Mouse (Mus musculus) spleen, postnatal 14 days (tissue): ENCODE data around the gene Myo18a.

Experiments used
- DNase-seq, 2 experiments: peaks; one replicate each; pipeline ENCODE4 v3.0.0; 2021 to 2022; ENCODE audit warnings: low spot score in 2 of 2

Myo18a gene

DNA sequence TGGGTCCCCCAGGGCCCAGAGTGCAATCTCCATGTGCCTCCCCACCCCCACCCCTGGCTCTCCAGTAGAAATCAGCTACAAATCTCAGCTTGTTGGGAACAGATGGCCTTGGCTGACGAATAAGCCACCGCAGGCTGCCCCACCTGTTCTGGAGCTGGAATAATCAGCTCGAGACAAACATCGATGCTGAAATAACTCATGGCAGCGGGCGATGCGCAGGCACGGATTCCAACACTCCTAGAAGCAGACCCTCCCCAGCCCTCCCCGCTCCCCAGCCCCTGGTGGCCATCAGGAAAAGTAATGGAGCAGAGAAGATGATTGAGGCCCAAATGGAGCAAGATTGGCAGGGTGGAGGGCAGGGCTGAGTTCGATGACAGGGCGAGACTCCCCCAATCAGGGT lies 109.2 kb downstream of the Myo18a start:
- no peak for DNase-seq

DNA sequence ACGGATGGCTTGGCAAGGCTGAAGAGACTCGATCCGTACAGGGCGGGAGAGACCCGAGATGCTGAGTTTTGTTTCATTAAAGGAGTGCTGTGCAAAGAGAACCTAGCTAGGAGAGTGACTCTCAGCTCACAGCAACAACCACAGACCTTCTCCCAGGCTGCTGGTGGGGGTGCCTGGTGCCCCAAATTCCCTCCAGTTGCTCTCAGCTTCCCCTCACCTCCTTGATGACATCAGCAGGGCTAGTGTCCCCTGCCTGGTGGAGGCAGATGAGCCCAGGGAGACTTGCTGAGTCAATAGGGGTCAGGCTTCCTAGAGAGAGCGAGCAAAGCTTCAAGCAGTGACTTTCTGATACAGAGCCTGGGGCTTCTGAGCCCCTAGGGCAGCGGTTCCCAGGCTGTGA lies 109.6 kb downstream of the Myo18a start:
- DNase-seq, result no peak

DNA sequence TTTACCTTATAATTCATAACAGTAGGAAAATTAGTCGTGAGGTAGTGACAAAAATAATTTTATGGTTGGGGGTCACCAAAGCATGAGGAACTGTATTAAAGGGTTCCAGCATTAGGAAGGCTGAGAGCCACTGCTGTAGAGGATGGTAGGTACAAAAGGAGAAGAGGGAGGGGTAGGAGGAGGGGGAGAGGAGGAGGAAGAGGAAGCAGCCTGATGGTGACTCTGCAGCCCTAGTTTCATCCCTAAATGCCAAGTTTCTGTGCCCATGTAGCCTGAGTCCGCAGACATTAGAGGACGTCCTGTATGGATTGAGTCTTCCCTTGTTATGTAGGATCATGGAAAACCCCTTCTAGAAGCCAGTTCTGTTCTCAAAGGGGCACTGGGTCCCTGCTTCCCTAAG lies 110.1 kb downstream of the Myo18a start:
- DNase-seq, result no peak

DNA sequence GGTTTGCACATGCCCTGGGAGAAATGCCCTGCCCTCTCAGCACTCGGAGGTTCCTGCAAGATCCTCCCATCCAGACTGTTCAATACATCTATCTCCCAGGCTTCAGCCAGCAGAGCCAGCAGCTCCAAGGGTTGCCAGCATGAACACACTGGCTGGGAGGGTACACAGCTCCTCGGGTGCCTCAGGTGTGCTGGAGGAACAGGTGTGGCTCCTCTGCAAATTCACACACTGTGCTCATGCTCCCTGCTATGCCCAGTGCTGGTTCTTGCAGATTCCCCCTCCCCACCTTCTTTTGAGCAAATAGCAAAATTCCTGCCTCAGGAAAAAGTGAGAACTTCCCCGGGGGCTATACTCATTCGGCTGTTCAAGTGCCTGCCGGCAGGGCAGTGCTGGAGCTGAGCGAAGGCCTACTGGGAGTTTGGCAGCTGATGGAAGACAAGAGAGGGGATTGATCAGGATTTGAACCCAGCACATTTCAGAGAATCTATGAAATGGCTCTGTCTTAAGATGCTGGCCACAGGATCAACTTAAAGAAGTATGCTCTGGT lies 111.7 kb downstream of the Myo18a start:
- DNase-seq, result no peak

DNA sequence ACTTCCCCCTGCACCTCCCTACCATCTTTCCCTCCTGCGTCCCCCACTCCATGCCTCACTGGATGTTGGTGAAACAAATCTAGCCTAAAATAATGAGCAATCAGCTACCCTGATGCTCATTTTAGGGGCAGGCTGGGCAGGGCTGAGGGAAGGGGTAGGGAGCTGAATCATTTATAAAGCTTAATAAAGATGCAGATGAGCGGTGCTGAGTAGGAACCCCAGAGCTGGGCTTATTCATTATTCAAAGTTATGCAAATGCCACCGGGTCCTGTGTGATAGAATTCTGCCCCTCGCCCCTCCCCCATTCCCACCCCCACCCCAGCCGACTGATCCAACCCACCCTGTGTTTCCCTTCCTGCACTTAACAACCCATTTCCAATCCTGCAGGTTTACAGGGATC lies 112.2 kb downstream of the Myo18a start:
- DNase-seq, result no peak

DNA sequence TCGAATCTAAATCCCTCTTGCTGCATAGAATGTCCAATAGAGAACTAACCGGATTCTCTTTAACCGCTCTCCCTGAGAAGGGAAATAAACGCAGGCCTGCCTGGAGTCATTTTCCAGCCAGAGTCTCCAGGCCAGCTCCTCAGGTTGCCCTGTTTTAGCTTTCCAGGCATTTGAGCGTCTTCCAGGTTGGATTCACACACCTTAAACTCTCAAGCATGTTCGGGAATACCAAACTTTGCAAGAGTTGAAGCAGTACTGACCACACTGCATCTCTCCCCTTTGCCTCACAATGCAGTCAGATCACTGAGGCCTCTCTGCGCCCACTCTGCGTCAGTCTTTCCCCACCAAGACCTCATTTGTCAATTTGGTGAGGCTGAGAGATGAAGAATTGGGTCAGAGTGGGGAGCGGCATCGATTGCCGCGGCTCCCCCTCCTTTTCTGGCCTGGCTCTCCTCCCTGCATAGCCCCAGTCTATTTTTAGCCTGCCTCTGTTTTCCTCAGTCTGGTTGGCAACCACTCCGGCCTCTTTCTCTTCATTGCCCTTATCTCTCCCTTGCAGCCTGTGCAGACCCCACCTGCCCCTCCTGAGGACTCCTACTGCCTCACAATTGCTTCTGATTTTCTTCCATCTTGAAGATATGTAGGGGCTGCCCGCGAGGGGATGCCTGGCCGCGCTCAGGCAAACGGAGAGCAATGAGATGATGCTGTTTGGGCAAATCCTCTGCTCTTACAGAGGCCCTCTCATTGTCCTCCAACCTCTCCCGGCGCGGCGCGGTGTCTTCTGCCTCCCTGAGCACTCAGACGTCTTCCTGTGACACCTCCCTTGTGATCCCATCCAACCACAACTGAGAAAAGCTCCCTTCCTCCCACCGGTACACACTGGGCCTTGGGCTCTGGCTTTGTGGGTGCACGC lies 113.1 kb downstream of the Myo18a start:
- DNase-seq, result no peak

DNA sequence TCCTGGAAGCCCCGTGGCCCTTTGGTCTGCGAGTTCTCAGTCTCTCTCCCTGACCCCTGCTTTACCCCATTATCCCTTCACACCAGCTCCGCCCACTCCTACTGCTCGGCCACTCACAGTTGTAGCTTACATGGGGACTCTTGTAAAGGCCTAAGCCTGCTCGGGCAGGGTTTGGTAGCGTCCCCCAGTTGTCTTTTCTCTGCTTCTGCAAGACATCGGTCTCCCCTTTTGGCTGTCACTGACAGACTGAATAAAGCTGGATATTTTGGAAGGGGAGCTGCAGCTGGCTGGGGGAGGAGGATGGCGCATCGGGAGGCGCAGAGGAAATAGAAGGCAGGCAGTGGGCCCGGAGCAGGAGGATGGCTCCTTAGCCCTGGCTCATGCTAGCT lies 113.7 kb downstream of the Myo18a start:
- DNase-seq, result no peak

DNA sequence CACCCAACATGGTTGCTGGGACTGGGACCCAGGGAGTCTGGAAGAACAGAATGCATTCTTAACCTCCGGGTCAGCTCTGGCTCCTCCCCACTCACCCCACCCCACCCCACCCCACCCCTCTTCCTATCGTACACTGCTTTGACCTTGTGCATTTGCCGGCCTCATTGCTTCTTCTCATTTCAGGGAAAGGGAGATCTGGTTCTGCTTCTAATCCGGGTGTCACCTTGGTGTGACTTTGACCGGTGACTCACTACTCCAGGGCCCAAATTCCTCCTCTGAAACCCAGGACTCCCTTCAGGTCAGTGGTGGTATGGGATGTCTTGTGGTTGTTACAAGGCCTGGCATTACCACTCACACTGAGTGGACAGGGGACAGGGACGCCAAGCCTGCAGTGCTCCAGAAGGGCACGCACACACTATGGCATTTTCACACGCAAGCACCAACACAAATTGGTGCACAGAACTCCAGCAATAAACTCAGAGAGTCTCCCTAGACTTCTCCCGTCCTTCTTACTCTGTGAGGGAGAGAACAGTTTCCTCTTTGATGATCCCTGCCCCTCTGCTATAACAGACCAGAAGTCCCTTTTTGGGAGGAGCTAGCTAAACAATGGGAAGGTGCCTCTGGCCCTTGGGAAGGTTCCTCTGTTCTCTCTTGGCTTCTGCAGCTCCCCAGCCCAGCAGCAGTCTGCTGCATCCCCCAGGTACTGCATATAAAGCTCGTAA lies 121.6 kb downstream of the Myo18a start:
- no peak for DNase-seq

DNA sequence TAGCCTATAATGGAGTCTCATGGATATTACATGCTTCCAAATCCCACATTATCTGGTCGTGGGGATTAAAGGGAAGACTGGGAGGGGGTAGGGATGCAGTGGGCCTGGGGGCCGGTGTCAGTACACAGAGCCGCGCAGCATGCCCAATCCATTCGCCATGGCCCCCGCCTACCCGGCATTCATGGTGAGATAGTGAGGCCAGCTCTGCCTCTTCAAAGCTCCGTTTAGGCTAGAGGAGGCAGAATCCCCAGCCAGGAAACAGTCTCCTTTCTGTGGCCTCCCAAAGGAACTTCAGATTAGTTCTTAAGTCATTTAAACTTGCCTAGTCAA lies 122.2 kb downstream of the Myo18a start:
- no peak for DNase-seq

DNA sequence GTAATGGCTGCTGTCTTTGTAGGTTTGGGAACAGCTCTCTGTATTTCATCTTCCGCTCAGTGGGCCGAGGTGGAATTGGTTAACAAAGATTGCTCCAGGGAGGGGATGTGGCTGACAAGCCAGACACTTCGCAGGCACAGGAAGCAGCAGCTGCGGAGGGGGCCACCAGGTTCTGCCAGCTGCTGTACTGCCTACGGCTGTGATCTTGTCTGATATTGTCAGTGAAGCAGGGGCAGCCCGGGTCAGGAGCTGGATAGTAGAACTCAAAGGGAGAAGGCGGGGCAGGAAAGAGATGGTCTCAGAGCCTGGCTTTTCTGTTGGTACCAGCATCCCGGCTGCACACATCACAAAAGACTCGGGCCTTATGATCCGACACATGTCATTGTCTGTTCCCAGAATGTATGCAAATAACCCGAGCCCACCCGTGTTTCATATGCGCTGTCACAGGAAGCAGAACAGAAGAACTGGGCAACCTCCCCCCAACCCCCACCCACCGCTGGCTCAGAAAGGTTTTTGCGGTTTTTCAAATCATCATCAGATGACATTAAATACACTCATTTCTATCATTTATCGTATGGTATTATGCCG lies 124.4 kb downstream of the Myo18a start:
- peak; percentile 24 to 29 for DNase-seq

DNA sequence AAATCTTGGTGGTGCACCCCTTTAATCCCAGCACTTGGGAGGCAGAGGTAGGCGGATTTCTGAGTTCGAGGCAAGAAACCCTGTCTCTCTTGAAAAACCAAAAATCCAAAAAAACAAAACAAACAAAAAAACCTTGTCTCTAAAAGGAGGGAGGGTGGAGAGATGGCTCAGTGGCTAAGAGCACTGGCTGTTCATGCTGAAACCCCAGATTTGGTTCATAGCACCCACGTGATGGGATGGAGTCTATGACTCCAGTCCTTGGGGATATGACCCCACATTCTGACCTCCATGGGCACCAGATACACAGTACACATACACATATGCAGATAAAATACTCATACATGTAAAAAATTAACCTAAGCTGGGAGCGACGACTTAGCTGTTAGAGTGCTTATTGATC lies 125.8 kb downstream of the Myo18a start:
- no peak for DNase-seq

DNA sequence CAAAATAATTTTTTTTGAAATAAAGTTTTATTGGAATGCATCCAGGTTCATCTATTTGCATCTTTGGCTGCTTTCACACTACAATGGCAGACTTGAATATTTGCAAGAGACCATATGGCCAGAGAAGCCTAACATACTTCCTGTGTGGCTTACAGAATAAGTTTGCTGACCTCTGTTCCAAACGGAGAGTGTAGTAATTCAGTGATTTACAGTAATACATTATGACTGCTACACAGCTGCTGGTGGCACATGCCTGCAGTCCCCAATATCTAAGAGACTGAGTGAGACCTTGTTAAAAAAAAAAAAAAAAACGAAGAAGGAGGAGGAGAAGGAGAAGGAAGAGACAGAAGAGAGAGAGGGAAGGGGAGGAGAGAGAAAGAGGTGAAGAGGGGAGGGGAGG lies 126.4 kb downstream of the Myo18a start:
- DNase-seq, result no peak

DNA sequence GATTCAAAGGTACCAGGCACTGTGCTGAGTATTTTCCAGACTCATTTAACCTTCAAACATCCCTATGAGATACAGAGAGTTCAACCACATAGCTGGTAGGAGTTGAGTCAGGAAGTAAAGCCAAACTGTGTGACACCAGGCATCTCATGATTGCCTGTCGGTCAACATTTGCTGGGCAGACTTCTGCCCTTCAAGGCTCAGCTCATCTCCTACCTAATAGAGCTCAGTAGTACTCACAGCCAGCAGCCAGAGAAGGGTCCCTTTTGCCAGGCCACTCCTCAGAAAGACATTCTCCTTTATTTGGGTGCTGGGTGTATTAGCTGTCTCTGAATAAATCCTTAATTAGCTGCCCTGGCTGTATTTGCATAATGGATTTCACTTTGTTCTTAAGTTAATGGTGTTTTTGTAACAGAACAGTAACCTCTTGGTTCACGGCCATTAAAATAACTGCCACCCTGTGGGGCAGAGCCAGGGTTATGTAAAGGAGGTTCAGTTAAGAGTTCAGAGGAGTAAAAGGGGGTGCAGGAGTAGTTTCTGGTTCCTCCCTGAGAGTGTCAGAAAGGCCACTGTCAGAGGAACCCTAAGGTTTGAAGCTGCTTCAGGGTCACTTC lies 127.7 kb downstream of the Myo18a start:
- DNase-seq, result no peak

DNA sequence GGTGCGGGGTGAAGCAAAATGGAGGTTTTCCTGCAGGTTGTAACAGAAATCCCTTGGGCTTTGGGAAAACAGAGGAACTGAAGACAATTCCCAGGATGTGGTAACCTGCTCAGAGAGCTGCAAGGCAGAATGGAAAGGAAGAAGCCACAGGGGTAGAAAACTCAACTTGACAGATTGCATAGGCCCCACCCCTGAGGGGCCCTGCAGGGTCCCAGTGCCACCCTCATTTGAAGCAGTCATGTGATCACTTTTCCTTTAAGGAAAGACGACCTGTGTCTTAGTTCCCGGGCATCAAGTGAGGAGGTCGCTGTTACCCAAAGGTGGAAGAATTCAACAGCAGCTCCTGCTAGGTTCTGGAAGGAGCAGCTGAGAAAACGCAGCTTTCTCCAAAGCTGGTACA lies 129.8 kb downstream of the Myo18a start:
- no peak for DNase-seq

DNA sequence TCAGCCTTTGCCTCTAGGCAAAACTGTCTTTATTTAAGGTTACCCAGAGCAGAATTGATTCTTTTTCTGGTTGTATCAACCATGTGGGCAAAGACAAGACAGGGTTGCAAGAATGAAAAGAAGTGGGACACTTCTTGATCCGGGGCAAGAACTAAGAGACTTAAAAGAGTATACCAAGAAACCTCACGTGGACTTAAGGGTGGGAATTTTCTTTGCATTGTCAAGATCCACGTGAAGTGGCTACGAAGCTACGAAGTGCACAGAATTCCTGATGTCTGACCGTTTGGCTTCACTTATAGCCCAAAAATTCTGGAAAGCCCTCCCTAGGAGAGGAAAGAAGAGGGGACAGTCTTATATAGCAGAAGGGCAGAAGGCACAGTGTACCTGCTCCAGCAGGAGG lies 130.2 kb downstream of the Myo18a start:
- DNase-seq, result no peak

DNA sequence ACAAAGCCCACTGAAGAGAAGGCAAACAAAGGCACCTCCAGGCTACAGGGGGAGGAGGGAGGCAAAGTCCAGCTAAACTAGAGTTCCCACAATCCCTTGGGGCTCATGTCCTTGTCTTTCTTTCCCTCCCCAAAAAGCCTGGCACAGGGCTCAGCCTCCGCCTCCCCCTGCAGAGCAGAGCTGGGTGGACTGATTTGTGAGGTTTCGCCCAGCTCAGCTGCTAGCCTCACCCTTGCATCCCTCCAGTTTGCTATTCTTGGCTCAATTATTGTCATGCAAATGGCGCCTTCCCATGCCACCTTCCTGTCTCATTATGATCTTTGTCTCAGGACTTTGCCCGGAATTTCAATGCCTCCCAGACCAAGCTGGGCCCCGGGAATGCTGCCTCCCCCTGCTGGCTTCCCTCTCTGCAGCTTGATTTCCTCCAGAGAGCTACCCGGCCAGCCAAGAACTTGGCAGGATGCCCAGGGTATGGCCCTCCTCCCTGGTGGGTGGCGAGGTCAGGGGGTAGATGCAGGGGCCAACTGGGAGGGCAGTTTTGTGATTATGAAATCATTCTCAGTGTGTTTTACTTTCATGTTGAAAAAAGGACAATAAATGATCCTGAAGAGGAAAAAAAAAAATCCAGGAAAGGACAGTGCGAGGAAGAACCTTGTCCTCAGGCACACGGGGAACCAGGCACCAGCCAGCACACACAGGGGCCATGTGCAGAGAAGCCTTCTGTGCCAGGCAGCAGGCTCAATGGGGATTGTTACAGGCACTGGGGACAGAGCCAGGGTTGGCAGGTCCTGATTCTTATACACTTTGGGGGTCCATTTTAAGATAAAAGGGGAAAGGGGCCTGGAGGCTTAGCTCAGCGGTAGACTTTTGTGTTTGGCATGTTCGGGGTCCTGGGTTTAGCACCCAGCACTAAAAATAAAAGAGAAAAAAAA lies 131.0 kb downstream of the Myo18a start, which contains the start of gene Pipox:
Gene Pipox, minus strand, starts transcription at position 310 of the 932 bp plus-strand sequence.
- peak in 1 of 2 experiments; percentile 45 for DNase-seq

DNA sequence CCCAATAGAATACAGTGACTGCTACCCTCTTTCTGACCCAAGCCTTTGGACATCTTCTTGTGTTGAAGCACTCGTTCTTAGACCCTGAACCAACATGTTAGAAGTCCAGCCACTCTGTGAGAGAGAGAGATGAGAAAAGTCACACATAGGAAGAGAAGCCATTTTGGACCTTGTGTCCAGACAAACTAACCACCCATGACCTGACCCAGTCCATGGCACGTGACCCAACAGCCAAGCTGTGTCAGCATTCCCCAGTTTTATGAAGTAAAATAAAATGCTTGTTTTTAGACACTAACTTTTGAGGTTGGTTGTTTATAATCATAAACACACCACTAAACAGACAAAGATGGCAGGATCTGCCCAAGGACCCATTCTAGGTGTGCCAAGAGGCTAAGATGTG lies 131.9 kb downstream of the Myo18a start:
- no peak for DNase-seq

DNA sequence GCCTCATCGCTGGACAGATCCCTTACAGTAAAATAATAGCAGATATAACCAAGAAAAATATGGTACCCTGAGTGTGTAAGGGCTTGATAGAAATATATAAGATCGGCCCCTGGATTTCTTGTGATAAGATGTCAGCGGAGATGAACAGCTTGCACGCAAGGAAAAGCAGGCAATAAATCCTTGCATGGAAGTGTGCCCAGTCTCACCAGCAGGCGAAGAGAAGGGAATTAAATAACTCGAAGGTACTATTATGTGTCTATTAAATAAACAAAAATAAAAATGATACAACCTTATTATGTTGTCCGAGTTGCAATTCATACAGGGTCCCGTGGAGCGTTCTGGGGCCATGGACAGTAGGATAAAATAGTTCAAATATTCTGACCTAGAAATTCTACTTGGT lies 133.0 kb downstream of the Myo18a start:
- DNase-seq, result no peak

DNA sequence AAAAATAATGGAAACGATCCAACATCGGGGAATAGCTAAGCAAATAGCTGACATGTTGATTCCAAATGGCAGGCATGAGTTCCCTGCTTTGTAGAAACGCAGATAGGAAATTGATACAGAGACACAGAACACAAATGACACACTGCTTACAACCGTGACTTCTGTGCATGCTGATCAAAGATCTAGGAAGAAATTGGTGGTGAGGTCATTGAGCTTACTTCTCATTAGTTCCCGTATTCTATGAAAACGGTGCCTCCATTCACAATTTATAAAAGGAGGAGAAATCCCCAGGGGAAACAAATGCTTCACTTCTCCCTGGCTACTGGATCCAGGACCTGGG lies 133.4 kb downstream of the Myo18a start:
- DNase-seq, result no peak

DNA sequence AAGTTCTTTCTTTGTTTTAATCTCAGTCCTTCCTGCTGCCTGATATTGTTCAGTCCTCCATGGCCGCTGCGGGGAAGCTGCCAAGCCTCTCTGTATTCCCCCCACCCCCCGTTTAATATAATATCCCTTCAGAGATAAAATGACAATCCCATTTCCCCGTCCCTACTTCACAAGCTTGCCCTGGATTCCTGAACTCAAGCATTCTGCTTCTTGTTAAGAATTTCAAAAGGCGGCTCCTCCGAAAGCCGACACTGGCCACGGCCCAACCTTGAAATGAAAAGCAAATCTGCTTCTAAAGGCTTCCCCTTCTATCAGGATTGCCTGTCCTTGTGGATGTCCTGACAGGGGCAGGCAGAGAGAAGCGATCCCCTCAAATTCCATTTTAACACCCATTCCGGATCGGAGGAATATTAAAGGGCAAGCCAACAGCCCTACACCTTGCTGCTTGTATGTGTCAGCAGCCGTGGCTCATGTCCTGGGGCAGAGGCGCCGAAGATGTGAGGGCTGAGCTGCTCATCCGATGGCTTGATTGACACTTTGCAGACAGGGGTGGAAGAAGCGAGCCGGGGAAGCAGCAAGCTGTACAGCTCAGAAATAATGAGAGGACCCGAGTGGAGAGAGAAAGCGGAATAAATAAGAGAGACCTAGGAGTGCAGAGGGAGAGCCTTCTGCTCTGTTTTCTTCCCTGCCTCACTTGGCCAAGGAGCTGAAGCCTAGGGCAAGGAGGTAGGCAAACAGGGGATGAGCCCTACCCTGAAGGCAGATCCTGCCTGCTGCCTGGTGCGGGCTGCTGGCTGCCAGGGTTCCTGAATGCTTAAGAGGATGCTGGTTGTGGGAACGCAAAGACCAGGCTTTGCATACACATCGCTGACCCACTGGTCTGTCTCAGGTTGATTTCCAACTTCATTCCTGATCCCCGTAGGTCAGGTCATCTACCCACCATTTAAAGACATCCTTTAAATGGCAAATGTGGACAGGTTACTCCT lies 134.1 kb downstream of the Myo18a start:
- DNase-seq, result no peak
